Mouse (Mus musculus): ENCODE results near the gene Stard13. TPM values are rescaled to one million over a fixed set of nuclear protein-coding genes. Genes with fewer than 3 reads are reported as not detected.

Gene Stard13
- total RNA-seq (2014; rRNA removed), result 9.8 and 19.2 TPM in 2 replicates
- 1.5 and 2.6 TPM in 2 replicates for polyA plus RNA-seq (2015; fragmentation: Nextera tagmentation; extraction: Ambion mirVana)

GRCm38 (mm10) chr5:151233400-151234031, at the start of gene Stard13:
TSS of gene Stard13 (minus strand) at chr5:151233836.
- no peak for TF ChIP-seq CTCF (IDR thresholded peaks at IDR 0.05; ENCODE audit: low read depth)
- H3K9me3 ChIP-seq (ENCODE audit: low read length), result no peaks in the 10 kb centered on the region
- no peaks in the 10 kb centered on the region; the same call in 1 of the 2 replicates for H3K27me3 ChIP-seq (ENCODE audit: insufficient read depth, low read length)
- peak within 1 kb of the TSS; percentile 59 for H3K9ac ChIP-seq
- DNase-seq, result peak; percentile 45
- peak within 1 kb of the TSS; percentile 98 for H3K4me2 ChIP-seq (ENCODE audit: low read depth)
- under 1% methylated on average over 49 of the region's 49 CpGs for WGBS
- H3K4me3 ChIP-seq (ENCODE audit: low read depth, low read length), result peak within 1 kb of the TSS; percentile 50
- no peak within 1 kb of the TSS for H3K27ac ChIP-seq (ENCODE audit: low read depth, low read length)
- H3K4me1 ChIP-seq (ENCODE audit: insufficient read depth), result peaks cover 3% of the 10 kb centered on the region; the same call in 1 of the 2 replicates
- H3K36me3 ChIP-seq (ENCODE audit: insufficient read depth), result no peaks in the 10 kb centered on the region
- peak; percentile 82 for ATAC-seq

GRCm38 (mm10) chr5:151279531-151279930, 45.9 kb upstream of the Stard13 start:
- no peak overlapping the region for H3K4me3 ChIP-seq (ENCODE audit: low read depth, low read length)
- no peak overlapping the region for H3K9ac ChIP-seq
- WGBS, result 66% methylated on average over 7 of the region's 7 CpGs
- no peaks in the 10 kb centered on the region for H3K36me3 ChIP-seq (ENCODE audit: insufficient read depth)
- no peak overlapping the region for H3K27ac ChIP-seq (ENCODE audit: low read depth, low read length)
- H3K4me1 ChIP-seq (ENCODE audit: insufficient read depth), result no peaks in the 10 kb centered on the region
- TF ChIP-seq CTCF (IDR thresholded peaks at IDR 0.05; ENCODE audit: low read depth), result no peak
- no peak for ATAC-seq
- H3K9me3 ChIP-seq (ENCODE audit: low read length), result no peaks in the 10 kb centered on the region
- no peak for DNase-seq
- no peak overlapping the region for H3K4me2 ChIP-seq (ENCODE audit: low read depth)
- H3K27me3 ChIP-seq (ENCODE audit: insufficient read depth, low read length), result no peaks in the 10 kb centered on the region

- H3K4me1 ChIP-seq (ENCODE audit: insufficient read depth), result no peaks in the 10 kb centered on the region
- H3K4me3 ChIP-seq (ENCODE audit: low read depth, low read length), result no peak overlapping the region
- ATAC-seq (no peak), DNase-seq (no peak)
- TF ChIP-seq CTCF (IDR thresholded peaks at IDR 0.05; ENCODE audit: low read depth), result no peak
- H3K27ac ChIP-seq (ENCODE audit: low read depth, low read length), result no peak overlapping the region
- H3K4me2 ChIP-seq (ENCODE audit: low read depth), result no peak overlapping the region
- H3K9ac ChIP-seq, result no peak overlapping the region
- H3K36me3 ChIP-seq (ENCODE audit: insufficient read depth), result no peaks in the 10 kb centered on the region
- no peaks in the 10 kb centered on the region for H3K27me3 ChIP-seq (ENCODE audit: insufficient read depth, low read length)
- WGBS, result 95% methylated on average over 6 of the region's 6 CpGs
- H3K9me3 ChIP-seq (ENCODE audit: low read length), result no peaks in the 10 kb centered on the region
Measured at GRCm38 (mm10) chr5:151277927-151278326, 44.3 kb upstream of the Stard13 start.

DNA sequence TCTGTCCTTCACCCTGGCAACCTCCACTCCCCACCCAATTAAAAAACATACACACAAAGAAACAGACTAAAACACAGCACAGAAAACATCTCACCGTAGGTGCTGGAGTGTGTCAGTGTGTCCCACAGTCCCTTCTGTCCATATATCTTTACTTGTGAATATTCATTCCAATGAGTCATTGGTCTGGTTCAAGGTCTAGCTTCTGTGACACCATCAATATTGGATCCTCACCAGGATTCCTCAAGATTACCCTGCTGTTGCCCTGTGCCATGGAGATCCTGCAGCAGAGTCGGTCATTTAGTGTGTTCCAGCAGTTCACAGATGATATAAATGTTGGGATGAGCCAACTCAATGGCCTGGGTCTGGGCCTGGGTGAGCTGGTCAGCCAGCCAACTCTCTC, 42.4 kb upstream of the Stard13 start:
- H3K4me3 ChIP-seq (ENCODE audit: low read depth, low read length), result no peak overlapping the region
- no peak overlapping the region for H3K9ac ChIP-seq
- H3K4me2 ChIP-seq (ENCODE audit: low read depth), result no peak overlapping the region
- H3K27me3 ChIP-seq (ENCODE audit: insufficient read depth, low read length), result no peaks in the 10 kb centered on the region
- no peaks in the 10 kb centered on the region for H3K9me3 ChIP-seq (ENCODE audit: low read length)
- no peaks in the 10 kb centered on the region for H3K36me3 ChIP-seq (ENCODE audit: insufficient read depth)
- 95% methylated on average over 2 of the region's 2 CpGs for WGBS
- TF ChIP-seq CTCF (IDR thresholded peaks at IDR 0.05; ENCODE audit: low read depth), result no peak
- no peak overlapping the region for H3K27ac ChIP-seq (ENCODE audit: low read depth, low read length)
- DNase-seq (no peak), ATAC-seq (no peak)
- H3K4me1 ChIP-seq (ENCODE audit: insufficient read depth), result no peaks in the 10 kb centered on the region

- Histone ChIP-seq H3K36me3 (ENCODE audit: insufficient read depth) (no peaks in the 10 kb centered on the region), H3K4me2 (ENCODE audit: low read depth) (no peak overlapping the region), H3K27me3 (ENCODE audit: insufficient read depth, low read length) (no peaks in the 10 kb centered on the region), H3K27ac (ENCODE audit: low read depth, low read length) (no peak overlapping the region), H3K9ac (no peak overlapping the region), H3K4me1 (ENCODE audit: insufficient read depth) (no peaks in the 10 kb centered on the region), H3K9me3 (ENCODE audit: low read length) (no peaks in the 10 kb centered on the region), H3K4me3 (ENCODE audit: low read depth, low read length) (no peak overlapping the region)
- TF ChIP-seq CTCF (IDR thresholded peaks at IDR 0.05; ENCODE audit: low read depth), result no peak
- DNase-seq (no peak), ATAC-seq (no peak)
- WGBS, result 75% methylated on average over 6 of the region's 6 CpGs
Measured at GRCm38 (mm10) chr5:151274265-151274664, 40.6 kb upstream of the Stard13 start.

DNA sequence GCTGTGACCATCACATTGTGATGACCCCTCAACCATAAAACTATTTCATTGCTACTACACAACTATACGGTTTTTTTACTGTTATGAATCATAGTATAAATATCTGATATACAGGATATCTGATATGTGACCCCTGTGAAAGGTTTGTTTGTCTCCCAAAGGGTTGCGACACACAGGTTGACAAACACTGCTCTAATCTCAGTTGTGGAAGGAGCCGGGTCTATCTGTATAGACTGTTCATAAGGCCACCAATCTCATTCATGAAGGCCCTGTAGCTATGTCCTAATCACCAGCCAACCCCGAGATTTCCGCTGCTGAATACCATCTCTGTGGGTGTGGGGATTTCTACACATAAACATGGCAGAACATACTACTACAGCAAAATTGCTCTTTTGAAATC, 37.2 kb upstream of the Stard13 start:
- no peaks in the 10 kb centered on the region for H3K9me3 ChIP-seq (ENCODE audit: low read length)
- H3K36me3 ChIP-seq (ENCODE audit: insufficient read depth), result no peaks in the 10 kb centered on the region
- DNase-seq (no peak), ATAC-seq (no peak)
- no peak for TF ChIP-seq CTCF (IDR thresholded peaks at IDR 0.05; ENCODE audit: low read depth)
- no peak overlapping the region for H3K9ac ChIP-seq
- H3K27me3 ChIP-seq (ENCODE audit: insufficient read depth, low read length), result no peaks in the 10 kb centered on the region
- no peaks in the 10 kb centered on the region for H3K4me1 ChIP-seq (ENCODE audit: insufficient read depth)
- WGBS, result 93% methylated on average over 5 of the region's 5 CpGs
- H3K4me3 ChIP-seq (ENCODE audit: low read depth, low read length), result no peak overlapping the region
- H3K4me2 ChIP-seq (ENCODE audit: low read depth), result no peak overlapping the region
- no peak overlapping the region for H3K27ac ChIP-seq (ENCODE audit: low read depth, low read length)

DNA sequence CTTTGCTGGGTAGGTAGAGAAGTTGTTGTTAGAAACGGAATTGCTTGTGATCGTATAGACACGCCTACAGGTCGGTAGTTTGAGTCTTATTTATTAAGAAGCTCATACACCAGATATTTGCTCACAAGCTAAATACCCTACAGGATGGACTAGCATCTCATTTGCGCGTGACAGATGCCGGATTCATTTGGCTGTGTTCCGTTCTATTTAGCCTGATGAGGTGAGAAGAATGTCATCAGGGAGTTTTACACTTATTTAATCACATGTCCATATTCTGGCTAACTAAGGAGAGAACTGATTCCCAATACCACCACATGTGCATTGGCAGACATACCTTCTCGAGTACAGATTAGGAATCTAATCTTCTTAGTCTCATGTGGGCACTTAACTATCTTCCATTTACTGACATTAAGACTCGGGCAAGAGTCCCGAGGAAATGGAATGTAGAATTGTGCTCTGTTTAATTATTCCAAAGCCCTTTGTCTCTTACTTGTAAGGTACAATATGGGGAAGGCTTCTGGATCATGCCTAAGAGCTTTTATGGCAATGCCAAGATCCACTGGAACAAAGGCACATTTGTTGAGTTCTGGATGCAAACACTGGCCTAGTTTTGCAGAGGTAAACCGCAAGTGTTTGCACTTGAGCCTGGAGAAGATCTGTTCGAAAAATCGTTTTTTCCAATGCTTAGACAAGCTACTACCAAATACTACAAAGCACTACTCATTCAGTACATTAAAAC, 33.4 kb upstream of the Stard13 start:
- DNase-seq, result no peak
- no peak for ATAC-seq
- Histone ChIP-seq H3K27me3 (ENCODE audit: insufficient read depth, low read length) (no peaks in the 10 kb centered on the region), H3K36me3 (ENCODE audit: insufficient read depth) (no peaks in the 10 kb centered on the region), H3K4me2 (ENCODE audit: low read depth) (no peak overlapping the region), H3K9me3 (ENCODE audit: low read length) (no peaks in the 10 kb centered on the region), H3K9ac (no peak overlapping the region), H3K4me1 (ENCODE audit: insufficient read depth) (no peaks in the 10 kb centered on the region), H3K4me3 (ENCODE audit: low read depth, low read length) (no peak overlapping the region), H3K27ac (ENCODE audit: low read depth, low read length) (no peak overlapping the region)
- 56% methylated on average over 14 of the region's 14 CpGs for WGBS
- TF ChIP-seq CTCF (IDR thresholded peaks at IDR 0.05; ENCODE audit: low read depth), result no peak

Data from forebrain, postnatal 0 days (tissue).